In genomic region chr19:45658556-45659268, GRCm38 (mm10) we compare ENCODE assay signal across 8 mouse cellular contexts. TPM values are rescaled to one million over a fixed set of nuclear protein-coding genes. Genes with fewer than 3 reads are reported as not detected.
DNase-seq lines count a peak whose midpoint lies in the region; ATAC-seq and TF ChIP-seq lines count a peak whose summit lies in the region.

No protein-coding gene starts in this region.

- no peak for DNase-seq in layer of hippocampus, adult 2 months (ENCODE audit: low spot score in 2 of 2)
- DNase-seq in layer of hippocampus, adult 9-11 months = no peak
- DNase-seq in midbrain, embryonic 14.5 days = peak; percentile 16
- DNase-seq in right cerebral cortex, postnatal 14 days = no peak
- no peak for DNase-seq in kidney, adult 18-20 months
- DNase-seq in left cerebral cortex, postnatal 25 days (ENCODE audit: low spot score in 2 of 2) = no peak

- no peak for TF ChIP-seq CTCF in layer of hippocampus, adult 2 months (conservative IDR thresholded peaks at IDR 0.05)

- H3K4me2 ChIP-seq in hindbrain, embryonic 13.5 days = peak overlapping the region; percentile 83
- peak overlapping the region; percentile 74 for H3K4me2 ChIP-seq in midbrain, embryonic 14.5 days (ENCODE audit: low read length)

- ATAC-seq in hindbrain, embryonic 13.5 days (ENCODE audit: low FRiP score) = no peak
- ATAC-seq in midbrain, embryonic 14.5 days (ENCODE audit: low FRiP score, low TSS enrichment) = no peak

- 0 out of 2 replicates have a peak, but pooled peaks cover 3% of the 10 kb centered on the region for H3K27me3 ChIP-seq in hindbrain, embryonic 13.5 days
- no peaks in the 10 kb centered on the region for H3K27me3 ChIP-seq in midbrain, embryonic 14.5 days (ENCODE audit: control insufficient read depth, insufficient read depth, low read length)

- H3K9me3 ChIP-seq in hindbrain, embryonic 13.5 days = no peaks in the 10 kb centered on the region
- no peaks in the 10 kb centered on the region for H3K9me3 ChIP-seq in midbrain, embryonic 14.5 days (ENCODE audit: control insufficient read depth, low read length)

- H3K27ac ChIP-seq in layer of hippocampus, adult 2 months = peak overlapping the region; percentile 96; the same call in 1 of the 2 replicates
- peak overlapping the region; percentile 86 for H3K27ac ChIP-seq in brown adipose tissue, adult 24 weeks (replicated peaks; ENCODE audit: low read depth, low read length)
- H3K27ac ChIP-seq in hindbrain, embryonic 13.5 days = no peak overlapping the region
- no peak overlapping the region for H3K27ac ChIP-seq in midbrain, embryonic 14.5 days (replicated peaks; ENCODE audit: low read depth, low read length)

- H3K36me3 ChIP-seq in hindbrain, embryonic 13.5 days = no peaks in the 10 kb centered on the region
- H3K36me3 ChIP-seq in midbrain, embryonic 14.5 days (ENCODE audit: control insufficient read depth, insufficient read depth, low read length) = no peaks in the 10 kb centered on the region

- peak overlapping the region; percentile 99 for H3K9ac ChIP-seq in hindbrain, embryonic 13.5 days
- H3K9ac ChIP-seq in midbrain, embryonic 14.5 days (replicated peaks; ENCODE audit: low read length) = peak overlapping the region; percentile 98; the same call in 1 of the 2 replicates

- intact Hi-C loops in left cerebral cortex, postnatal 25 days (cut with DNase I) = loop anchor here (5.0 kb wide), 1 partner anchor 89 kb away; the partner anchor contains the start of gene Npm3

- peak overlapping the region; percentile 78 for H3K4me3 ChIP-seq in layer of hippocampus, adult 2 months
- peak overlapping the region; percentile 97 for H3K4me3 ChIP-seq in brown adipose tissue, adult 24 weeks (ENCODE audit: insufficient read depth, low read depth, low read length)
- peak overlapping the region; percentile 83 for H3K4me3 ChIP-seq in hindbrain, embryonic 13.5 days
- peak overlapping the region; percentile 78 for H3K4me3 ChIP-seq in midbrain, embryonic 14.5 days (replicated peaks; ENCODE audit: low read depth, low read length)

- WGBS in hindbrain, embryonic 13.5 days = 70% methylated on average over 10 of the region's 10 CpGs
- WGBS in midbrain, embryonic 14.5 days = 57% methylated on average over 10 of the region's 10 CpGs

- H3K4me1 ChIP-seq in brown adipose tissue, adult 24 weeks (ENCODE audit: control insufficient read depth, insufficient read depth, insufficient read length, low read length) = peaks cover 9% of the 10 kb centered on the region
- peaks cover 30% of the 10 kb centered on the region for H3K4me1 ChIP-seq in hindbrain, embryonic 13.5 days (replicated peaks)
- peaks cover 28% of the 10 kb centered on the region for H3K4me1 ChIP-seq in midbrain, embryonic 14.5 days (ENCODE audit: control insufficient read depth, insufficient read depth, low read length)

RNA-seq across cellular contexts. Expression of gene Fbxw4, which starts 1.4 kb away (rescaled TPM):
- total RNA-seq in layer of hippocampus, adult 2 months (2021) = 10 to 100 TPM; 35.4 to 38.7 TPM
- polyA plus RNA-seq in brown adipose tissue, adult 24 weeks (2012; ENCODE audit: insufficient read depth, insufficient read length, missing spikeins) = 32.7 and 59.3 TPM in 2 replicates
- 3.6 and 4.2 TPM in 2 replicates for polyA plus RNA-seq in hindbrain, embryonic 13.5 days (2015; fragmentation: Nextera tagmentation; extraction: Ambion mirVana)
- 5.6 and 8.1 TPM in 2 replicates for polyA plus RNA-seq in midbrain, embryonic 14.5 days (2014; fragmentation: Nextera tagmentation; extraction: Ambion mirVana)
- 10 to 100 TPM; 32.9 to 33.5 TPM for total RNA-seq in left cerebral cortex, postnatal 25 days (2021)

Comparison
In these comparisons a context has a peak if more than half of its experiments do, and no peak if none do; other contexts are left out.
1. H3K27ac ChIP-seq: peak in layer of hippocampus, adult 2 months (single experiment) and brown adipose tissue, adult 24 weeks (single experiment); none in hindbrain, embryonic 13.5 days (single experiment) and midbrain, embryonic 14.5 days (single experiment).
2. Peak in every context shown above with its lines, with median percentiles within 50 percentile points of each other: H3K4me3 ChIP-seq.